Mouse (Mus musculus) CH12.LX (cell line): ENCODE results near the gene Stox2. TPM values are rescaled to one million over a fixed set of nuclear protein-coding genes. Genes with fewer than 3 reads are reported as not detected.
A peak's percentile ranks its signal among the peaks of the same experiment; 100 is the strongest.

Experiments
- DNase-seq: peaks from one replicate; pipeline ENCODE4 v3.0.0-alpha.2; 2013; ENCODE audit errors: extremely low read depth
- H3K27ac ChIP-seq: 2 replicates; pipeline ENCODE4 v1.5.1; 2012; ENCODE audit warnings: low read depth, mild to moderate bottlenecking, control low read depth, moderate library complexity; ENCODE audit not compliant: insufficient read depth
- H3K27me3 ChIP-seq: replicated peaks from 2 replicates; pipeline ENCODE3; 2012; ENCODE audit warnings: inconsistent platforms
- H3K36me3 ChIP-seq, 2 experiments: replicated peaks in 1 of 2; 2 replicates each; pipeline versions ENCODE3 to v1.6.1; 2012; ENCODE audit warnings: inconsistent platforms in 1 of 2, low read length in 1 of 2, mild to moderate bottlenecking in 1 of 2, mixed read lengths in 1 of 2, moderate library complexity in 1 of 2; ENCODE audit not compliant: control insufficient read depth in 1 of 2, insufficient read depth in 1 of 2
- H3K4me1 ChIP-seq, 2 experiments: 2 replicates each; pipeline ENCODE4 v1.6.1; 2012; ENCODE audit warnings: inconsistent platforms in 1 of 2, moderate library complexity in 1 of 2; ENCODE audit not compliant: insufficient read depth in 2 of 2, control insufficient read depth in 1 of 2
- H3K4me2 ChIP-seq: 2 replicates; pipeline ENCODE4 v1.6.1; 2012; ENCODE audit warnings: low read depth, mild to moderate bottlenecking, control low read depth; ENCODE audit not compliant: poor library complexity, insufficient read depth, severe bottlenecking
- H3K4me3 ChIP-seq, 3 experiments: fragments of 150-350 bp in 1 of 3; sonication (generic) in 1 of 3; replicated peaks in 1 of 3; 2 replicates each; pipeline versions ENCODE3 to v1.5.1; 2011 to 2012; ENCODE audit warnings: low read depth in 2 of 3, low read length in 2 of 3, mild to moderate bottlenecking in 2 of 3, moderate library complexity in 2 of 3, control low read depth in 1 of 3, improper control_type of control experiment in 1 of 3, inconsistent platforms in 1 of 3, mixed read lengths in 1 of 3; ENCODE audit not compliant: poor library complexity in 1 of 3
- H3K79me2 ChIP-seq: replicated peaks from 2 replicates; pipeline ENCODE4 v1.6.1; 2012; ENCODE audit warnings: mild to moderate bottlenecking, moderate library complexity; ENCODE audit not compliant: control insufficient read depth, poor library complexity, insufficient read depth, severe bottlenecking; ENCODE audit errors: extremely low read depth
- H3K9ac ChIP-seq: 2 replicates; pipeline ENCODE4 v1.6.1; 2012; ENCODE audit warnings: low read depth, mild to moderate bottlenecking, control low read depth, moderate library complexity; ENCODE audit not compliant: insufficient read depth
- H3K9me3 ChIP-seq: replicated peaks from 2 replicates; pipeline ENCODE3; 2012; ENCODE audit warnings: low read length, inconsistent platforms, mixed read lengths
- BHLHE40 ChIP-seq: IDR thresholded peaks from 2 replicates; pipeline ENCODE4 v1.6.1; 2011; ENCODE audit warnings: mild to moderate bottlenecking, low read depth, low read length, improper control_type of control experiment
- CHD1 ChIP-seq: IDR thresholded peaks from 2 replicates; pipeline ENCODE4 v1.6.1; 2012; ENCODE audit warnings: low read depth, low read length, improper control_type of control experiment, inconsistent platforms
- CHD2 ChIP-seq: IDR thresholded peaks from 2 replicates; pipeline ENCODE4 v1.6.1; 2011; ENCODE audit warnings: low read length, improper control_type of control experiment
- CTCF ChIP-seq, 2 experiments: IDR thresholded peaks in 1 of 2; conservative IDR thresholded peaks in 1 of 2; 2 replicates each; pipeline ENCODE4 v1.5.1; 2011 to 2012; ENCODE audit warnings: low read depth in 2 of 2, low read length in 2 of 2, improper control_type of control experiment in 1 of 2, inconsistent platforms in 1 of 2, mild to moderate bottlenecking in 1 of 2, moderate library complexity in 1 of 2
- ELF1 ChIP-seq: IDR thresholded peaks from 2 replicates; pipeline ENCODE4 v1.6.1; 2014; ENCODE audit warnings: low read depth, mild to moderate bottlenecking, inconsistent platforms, low read length, improper control_type of control experiment
- ETS1 ChIP-seq: conservative IDR thresholded peaks from 2 replicates; pipeline ENCODE4 v1.6.1; 2012; ENCODE audit warnings: low read depth, mild to moderate bottlenecking, inconsistent platforms, low read length, improper control_type of control experiment, moderate library complexity
- HCFC1 ChIP-seq: IDR thresholded peaks from 2 replicates; pipeline ENCODE4 v1.6.1; 2012; ENCODE audit warnings: low read depth, mild to moderate bottlenecking, inconsistent platforms, low read length, improper control_type of control experiment
- IRF4 ChIP-seq: IDR thresholded peaks from 2 replicates; pipeline ENCODE4 v1.6.1; 2014; ENCODE audit warnings: low read depth, mild to moderate bottlenecking, inconsistent platforms, low read length, improper control_type of control experiment
- JUND ChIP-seq: conservative IDR thresholded peaks from 2 replicates; pipeline ENCODE4 v1.6.1; 2011; ENCODE audit warnings: low read depth, low read length, improper control_type of control experiment
- MAFK ChIP-seq: IDR thresholded peaks from 2 replicates; pipeline ENCODE4 v1.6.1; 2011; ENCODE audit warnings: low read length, improper control_type of control experiment; ENCODE audit not compliant: insufficient replicate concordance
- MAZ ChIP-seq: IDR thresholded peaks from 2 replicates; pipeline ENCODE4 v1.6.1; 2012; ENCODE audit warnings: low read depth, mild to moderate bottlenecking, inconsistent platforms, low read length, improper control_type of control experiment, moderate library complexity
- MXI1 ChIP-seq: IDR thresholded peaks from 2 replicates; pipeline ENCODE4 v1.6.1; 2011; ENCODE audit warnings: mild to moderate bottlenecking, low read depth, low read length, improper control_type of control experiment
- MYC ChIP-seq: IDR thresholded peaks from 2 replicates; pipeline ENCODE4 v1.6.1; 2011; ENCODE audit warnings: low read depth, mild to moderate bottlenecking, improper control_type of control experiment, low read length
- PAX5 ChIP-seq: IDR thresholded peaks from 2 replicates; pipeline ENCODE4 v1.6.1; 2012; ENCODE audit warnings: low read length, inconsistent platforms, mixed read lengths
- POLR2A ChIP-seq: IDR thresholded peaks from 2 replicates; pipeline ENCODE4 v1.6.1; 2011; ENCODE audit warnings: low read depth, mild to moderate bottlenecking, improper control_type of control experiment, low read length
- POLR2AphosphoS2 ChIP-seq: IDR thresholded peaks from 2 replicates; pipeline ENCODE4 v1.6.1; 2011; ENCODE audit warnings: low read depth, low read length, improper control_type of control experiment
- RCOR1 ChIP-seq: conservative IDR thresholded peaks from 2 replicates; pipeline ENCODE4 v1.6.1; 2012; ENCODE audit warnings: low read depth, mild to moderate bottlenecking, inconsistent platforms, low read length, improper control_type of control experiment
- TBP ChIP-seq: conservative IDR thresholded peaks from 2 replicates; pipeline ENCODE4 v1.6.1; 2011; ENCODE audit warnings: low read depth, low read length, improper control_type of control experiment
- UBTF ChIP-seq: IDR thresholded peaks from 2 replicates; pipeline ENCODE4 v1.6.1; 2012; ENCODE audit warnings: low read depth, mild to moderate bottlenecking, inconsistent platforms, low read length, improper control_type of control experiment, moderate library complexity
- USF2 ChIP-seq: conservative IDR thresholded peaks from 2 replicates; pipeline ENCODE4 v1.6.1; 2011; ENCODE audit warnings: low read depth, low read length, improper control_type of control experiment
- ZC3H11A ChIP-seq: IDR thresholded peaks from 2 replicates; pipeline ENCODE4 v1.6.1; 2012; ENCODE audit warnings: low read depth, mild to moderate bottlenecking, inconsistent platforms, low read length, improper control_type of control experiment
- ZMIZ1 ChIP-seq: IDR thresholded peaks from 2 replicates; pipeline ENCODE4 v1.6.1; 2012; ENCODE audit warnings: low read depth, mild to moderate bottlenecking, inconsistent platforms, low read length, improper control_type of control experiment
- ZNF384 ChIP-seq: IDR thresholded peaks from 2 replicates; pipeline ENCODE4 v1.6.1; 2012; ENCODE audit warnings: low read depth, low read length, improper control_type of control experiment, inconsistent platforms
- dilution Hi-C: fragments of 300-500 bp; cut with MboI; formaldehyde crosslinking; loops from 2 replicates; pipeline ENCODE4 v1.14.3; 2020; ENCODE audit warnings: low sequenced_read_pairs; ENCODE audit not compliant: extremely low pct_unique_long_range_greater_than_20kb, extremely low pct_ligation_motif_present
- in situ Hi-C: fragments of 300-500 bp; cut with MboI; formaldehyde crosslinking; loops from 3 replicates; pipeline ENCODE4 v1.14.3; 2019; ENCODE audit warnings: low sequenced_read_pairs, low pct_ligation_motif_present, low pct_unique_long_range_greater_than_20kb, mixed read lengths
- polyA plus RNA-seq: library from polyadenylated mRNA; unstranded; fragments of >175 nt; gene quantifications from 2 replicates; pipeline ENCODE4 v1.2.1, GENCODE M21; 2012; ENCODE audit warnings: low read depth; ENCODE audit not compliant: insufficient read length
- total RNA-seq, 2 experiments: library from RNA; depleted of rRNA; stranded (reverse); fragments of 300-350 nt in 1 of 2; fragments of >200 nt in 1 of 2; gene quantifications; 2 replicates each; pipeline ENCODE4 v1.2.3; 2012 to 2014

The Stox2 gene
- total and polyA plus RNA-seq, 3 experiments = 0.23 to 1.0 (median 0.42) TPM

GRCm38 (mm10) chr8:47260751-47261474, 185.2 kb downstream of the Stox2 start:
- Histone ChIP-seq H3K9me3 (no peaks in the 10 kb centered on the region), H3K4me2 (no peak overlapping the region), H3K27ac (no peak overlapping the region), H3K4me3 (no peak overlapping the region), H3K36me3 (no peaks in the 10 kb centered on the region), H3K9ac (no peak overlapping the region), H3K27me3 (no peaks in the 10 kb centered on the region), H3K4me1 (no peaks in the 10 kb centered on the region), H3K79me2 (no peaks in the 10 kb centered on the region)
- dilution Hi-C loops = no loop called here
- in situ Hi-C loops = no loop called here
- TF ChIP-seq POLR2A (no peak), UBTF (no peak), CHD2 (no peak), HCFC1 (no peak), CHD1 (no peak), POLR2AphosphoS2 (no peak), MXI1 (no peak), ELF1 (no peak), MAFK (no peak), CTCF (conservative IDR thresholded peaks at IDR 0.05 in 1 of 2, IDR thresholded peaks at IDR 0.05 in 1 of 2; ENCODE audit: low read depth in 2 of 2, low read length in 2 of 2) (no peak), PAX5 (no peak), MYC (no peak), ZMIZ1 (no peak), IRF4 (no peak), USF2 (no peak), RCOR1 (no peak), ZC3H11A (no peak), TBP (no peak)
- DNase-seq = no peak

GRCm38 (mm10) chr8:47250832-47251231, 195.3 kb downstream of the Stox2 start:
- H3K4me1 ChIP-seq = peaks cover 3 to 30% of the 10 kb centered on the region in 2 experiments; a peak in 3 of 4 replicates
- DNase-seq = peak; percentile 41
- H3K36me3 ChIP-seq = no peaks in the 10 kb centered on the region
- no peaks in the 10 kb centered on the region for H3K79me2 ChIP-seq
- no peaks in the 10 kb centered on the region for H3K27me3 ChIP-seq
- peak overlapping the region in 1 of 3 experiments; percentile 32 for H3K4me3 ChIP-seq
- TF ChIP-seq CHD2 (no peak), BHLHE40 (no peak), JUND (no peak), ZNF384 (0 out of 2 replicates have a peak, but pooled peaks have one; percentile 8), TBP (no peak), ETS1 (no peak), MAZ (peak; percentile 48; the same call in 1 of the 2 replicates), PAX5 (no peak), ELF1 (0 out of 2 replicates have a peak, but pooled peaks have one; percentile 36)
- TF ChIP-seq, all 38 proteins: peak for 3
- Histone ChIP-seq H3K4me2 (peak overlapping the region; percentile 46), H3K9ac (no peak overlapping the region), H3K9me3 (no peaks in the 10 kb centered on the region), H3K27ac (no peak overlapping the region)
- in situ Hi-C loops = no loop called here
- dilution Hi-C loops = no loop called here
